Mouse (Mus musculus): ENCODE results near the gene St6galnac3. TPM values are rescaled to one million over a fixed set of nuclear protein-coding genes. Genes with fewer than 3 reads are reported as not detected.

The St6galnac3 gene
- total RNA-seq, 2 experiments from 2014 or later = 11.8 to 20.8 TPM

- no peak for DNase-seq
These were observed 140.1 kb downstream of the St6galnac3 start for GRCm38 (mm10) chr3:153584836-153585235.

GRCm38 (mm10) chr3:153582065-153582464 is 142.9 kb downstream of the St6galnac3 start:
- DNase-seq = no peak

- no peak for DNase-seq
These were observed 144.3 kb downstream of the St6galnac3 start for GRCm38 (mm10) chr3:153580625-153581024.

GRCm38 (mm10) chr3:153580136-153580535 is 144.8 kb downstream of the St6galnac3 start:
- no peak for DNase-seq

GRCm38 (mm10) chr3:153577286-153577685 is 147.7 kb downstream of the St6galnac3 start:
- no peak for DNase-seq

- DNase-seq = no peak
These were observed 153.8 kb downstream of the St6galnac3 start for GRCm38 (mm10) chr3:153571152-153571551.

GRCm38 (mm10) chr3:153568815-153569214 is 156.2 kb downstream of the St6galnac3 start:
- DNase-seq = no peak

GRCm38 (mm10) chr3:153567913-153568312 is 157.1 kb downstream of the St6galnac3 start:
- no peak for DNase-seq

GRCm38 (mm10) chr3:153567512-153567911 is 157.5 kb downstream of the St6galnac3 start:
- DNase-seq = peak in 1 of 2 experiments; percentile 19

GRCm38 (mm10) chr3:153566100-153566499 is 158.9 kb downstream of the St6galnac3 start:
- DNase-seq = no peak

- no peak for DNase-seq
These were observed 164.1 kb downstream of the St6galnac3 start for GRCm38 (mm10) chr3:153560897-153561296.

- no peak for DNase-seq
These were observed 165.4 kb downstream of the St6galnac3 start for GRCm38 (mm10) chr3:153559586-153559985.

GRCm38 (mm10) chr3:153556621-153557020 is 168.4 kb downstream of the St6galnac3 start:
- no peak for DNase-seq

- no peak for DNase-seq
These were observed 171.3 kb downstream of the St6galnac3 start for GRCm38 (mm10) chr3:153553712-153554111.

- DNase-seq = no peak
These were observed 171.7 kb downstream of the St6galnac3 start for GRCm38 (mm10) chr3:153553226-153553625.

- no peak for DNase-seq
These were observed 177.9 kb downstream of the St6galnac3 start for GRCm38 (mm10) chr3:153546936-153547683.

- DNase-seq = no peak
These were observed 185.1 kb downstream of the St6galnac3 start for GRCm38 (mm10) chr3:153539851-153540250.

GRCm38 (mm10) chr3:153538396-153538795 is 186.6 kb downstream of the St6galnac3 start:
- DNase-seq = no peak

- no peak for DNase-seq
These were observed 187.5 kb downstream of the St6galnac3 start for GRCm38 (mm10) chr3:153537435-153537834.

- DNase-seq = no peak
These were observed 188.7 kb downstream of the St6galnac3 start for GRCm38 (mm10) chr3:153536260-153536659.

- DNase-seq = no peak
These were observed 195.8 kb downstream of the St6galnac3 start for GRCm38 (mm10) chr3:153529174-153529573.

GRCm38 (mm10) chr3:153525151-153525768 is 199.7 kb downstream of the St6galnac3 start:
- DNase-seq = no peak

- no peak for DNase-seq
These were observed 208.1 kb downstream of the St6galnac3 start for GRCm38 (mm10) chr3:153516848-153517247.

Data from adrenal gland, postnatal 36 days (tissue).